Mouse (Mus musculus) CD4-positive helper T cell, adult 2 months (primary cell): ENCODE results near the gene Arrb1.
A peak's percentile ranks its signal among the peaks of the same experiment; 100 is the strongest.

Experiments
- DNase-seq: peaks from one replicate; pipeline ENCODE4 v3.0.0-alpha.2; 2012; ENCODE audit warnings: low read depth, missing footprints, low spot score

Arrb1 gene

DNA sequence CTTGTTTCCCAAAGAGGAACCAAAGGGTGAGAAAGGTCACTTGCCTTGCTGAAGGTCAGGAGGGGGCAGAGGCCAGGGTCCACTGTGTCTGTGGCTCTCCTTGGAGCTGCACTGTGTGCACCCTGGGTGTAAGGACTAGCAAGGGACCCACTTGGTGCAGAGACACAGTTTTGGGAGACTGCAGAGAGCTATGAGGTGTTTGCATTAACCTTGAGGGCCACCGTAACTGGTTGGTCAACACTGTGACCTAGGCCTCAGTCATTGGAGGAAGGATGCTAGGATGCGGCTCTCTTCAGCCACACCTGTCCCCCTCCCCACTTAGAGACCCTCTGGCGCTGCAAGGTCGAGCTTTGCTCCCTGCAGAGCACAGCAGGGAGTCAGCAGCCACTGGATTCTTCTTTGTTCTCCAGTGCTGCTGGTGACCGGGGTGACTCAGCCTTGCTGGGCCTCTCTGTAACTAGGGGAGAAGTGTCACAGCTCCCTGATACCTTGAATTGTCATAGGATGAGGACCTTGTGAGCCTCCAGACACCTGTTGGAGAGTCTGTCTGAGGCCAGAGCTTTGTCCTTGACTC, 2.0 kb downstream of the Arrb1 start:
- no peak for DNase-seq

- no peak for DNase-seq
Observed at GRCm38 (mm10) chr7:99538421-99538820, 3.2 kb downstream of the Arrb1 start.

- no peak for DNase-seq
Observed at GRCm38 (mm10) chr7:99539201-99539891, 4.1 kb downstream of the Arrb1 start.

- DNase-seq = no peak
Observed at GRCm38 (mm10) chr7:99540016-99540415, 4.8 kb downstream of the Arrb1 start.

DNA sequence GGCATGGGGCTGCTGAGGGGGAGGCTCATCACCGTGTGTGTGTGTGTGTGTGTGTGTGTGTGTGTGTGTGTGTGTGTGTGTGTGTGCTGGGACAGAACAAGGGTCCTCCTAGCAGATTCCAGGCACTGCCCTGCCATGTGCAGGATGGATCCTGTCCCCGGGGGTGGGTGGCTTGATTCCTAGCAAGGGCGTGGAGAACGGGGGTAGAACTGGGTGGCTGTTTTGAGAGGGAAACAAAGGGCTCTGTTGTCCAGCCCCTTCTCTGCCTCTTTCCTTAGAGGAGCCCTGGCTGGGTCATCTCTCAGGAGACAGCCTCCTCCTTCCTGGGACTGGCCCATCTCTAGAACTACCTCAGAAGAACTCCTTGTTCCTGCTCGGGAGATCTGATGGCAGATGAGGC, 5.9 kb downstream of the Arrb1 start:
- no peak for DNase-seq

GRCm38 (mm10) chr7:99544272-99544671, 9.0 kb downstream of the Arrb1 start:
- DNase-seq = no peak

- DNase-seq = peak; percentile 49
Observed at GRCm38 (mm10) chr7:99545885-99546745, 10.8 kb downstream of the Arrb1 start.

DNA sequence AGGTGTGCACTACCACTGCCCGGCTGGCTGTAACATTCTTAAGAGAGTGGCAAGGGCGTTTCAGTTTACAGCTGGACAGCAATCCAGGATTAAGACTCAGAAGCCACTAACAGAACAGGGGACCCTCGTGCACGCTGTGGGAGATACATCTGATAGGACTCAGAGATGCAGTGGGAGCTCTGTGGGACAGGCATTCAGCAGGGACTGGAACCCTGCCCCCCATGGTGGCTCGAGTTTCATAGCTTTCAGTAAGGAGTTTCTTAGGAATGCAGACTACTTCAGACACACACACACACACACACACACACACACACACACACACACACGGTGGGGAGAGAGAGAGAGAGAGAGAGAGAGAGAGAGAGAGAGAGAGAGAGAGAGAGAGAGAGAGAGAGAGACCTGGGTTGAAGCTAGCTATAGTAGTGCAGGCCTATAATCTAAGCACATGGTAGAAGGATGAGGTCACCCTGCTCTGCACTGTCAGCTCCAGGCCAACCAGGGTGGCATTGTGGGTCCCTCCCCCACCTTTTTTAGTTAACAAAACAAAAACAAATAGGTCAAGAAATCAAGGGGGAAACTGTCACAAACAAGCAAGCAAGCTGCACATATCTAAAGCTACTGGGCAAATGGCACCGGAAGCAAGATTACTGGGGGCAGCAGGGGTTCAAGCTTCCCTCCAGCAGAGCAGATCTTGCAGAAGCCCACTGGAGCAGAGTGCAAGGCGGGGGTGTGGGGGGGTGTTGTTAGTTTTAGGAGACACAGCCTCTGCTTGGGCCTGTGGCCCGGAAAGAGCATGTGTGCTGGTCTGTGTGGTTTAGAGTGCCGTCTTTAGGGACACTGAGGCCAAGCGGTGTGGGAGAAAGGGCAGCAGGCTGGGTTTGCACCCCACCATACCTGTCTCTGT, 12.6 kb downstream of the Arrb1 start:
- DNase-seq = no peak

DNA sequence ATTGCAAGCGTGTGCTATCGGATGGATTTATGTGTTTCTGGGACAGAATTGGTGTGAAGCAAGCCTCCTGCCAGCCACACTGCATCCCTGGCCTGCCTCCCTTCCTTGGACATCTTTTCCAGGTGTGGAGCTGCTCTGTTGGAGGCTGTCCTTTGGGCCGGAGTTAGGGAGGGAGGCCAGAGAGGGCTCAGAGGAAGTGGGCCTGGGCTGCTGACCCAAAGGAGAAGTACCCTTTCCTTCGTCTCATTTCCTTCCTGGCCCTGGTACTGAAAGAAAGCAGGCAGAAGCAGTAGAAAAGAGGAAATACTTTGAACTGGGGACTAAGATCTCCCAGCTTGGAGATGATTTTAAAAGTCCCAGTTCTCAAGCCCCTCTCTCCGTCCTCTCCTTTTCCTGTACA, 14.4 kb downstream of the Arrb1 start:
- DNase-seq = no peak

- no peak for DNase-seq
Observed at GRCm38 (mm10) chr7:99551623-99552022, 16.4 kb downstream of the Arrb1 start.

- DNase-seq = no peak
Observed at GRCm38 (mm10) chr7:99553222-99553884, 18.1 kb downstream of the Arrb1 start.

DNA sequence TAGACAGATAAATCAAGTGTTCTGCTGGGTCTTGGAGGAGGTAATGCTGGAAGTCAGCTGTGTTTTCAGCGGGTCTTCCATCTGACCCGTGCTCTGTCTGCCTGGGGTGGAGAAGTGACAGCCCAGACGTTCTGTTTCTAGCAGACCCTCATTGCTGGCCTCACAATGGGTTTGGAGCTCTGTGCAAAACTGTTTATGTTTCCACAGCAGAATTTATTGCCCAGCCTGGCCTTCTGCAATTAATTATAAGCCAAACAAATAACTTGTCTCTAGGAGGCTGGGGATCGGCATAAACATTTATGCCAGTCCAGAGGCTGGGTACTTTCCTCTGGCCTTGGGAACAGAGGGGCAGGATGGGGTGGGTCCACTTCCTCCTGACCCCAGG, 18.6 kb downstream of the Arrb1 start:
- DNase-seq = no peak

GRCm38 (mm10) chr7:99555862-99556261, 20.6 kb downstream of the Arrb1 start:
- DNase-seq = peak; percentile 48

DNA sequence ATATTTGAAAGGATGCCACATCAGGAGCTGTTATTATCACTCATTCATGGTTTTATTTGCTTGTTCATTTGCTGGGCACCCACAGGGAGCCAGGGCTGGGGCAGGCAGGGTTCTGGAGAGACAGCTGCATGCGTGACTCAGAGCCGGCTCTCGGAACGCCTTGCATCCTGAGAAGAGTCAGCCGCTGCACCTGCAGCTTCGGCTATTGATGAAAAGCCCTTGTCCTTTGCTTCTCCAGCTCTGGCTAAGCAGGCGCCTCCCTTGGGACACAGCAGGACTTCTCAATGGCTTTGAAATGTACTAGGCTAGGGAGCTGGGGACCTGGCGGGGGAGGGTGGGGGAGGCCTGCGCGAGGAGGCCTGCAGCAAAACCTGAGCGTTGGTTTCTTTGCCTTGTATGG, 23.8 kb downstream of the Arrb1 start:
- no peak for DNase-seq

DNA sequence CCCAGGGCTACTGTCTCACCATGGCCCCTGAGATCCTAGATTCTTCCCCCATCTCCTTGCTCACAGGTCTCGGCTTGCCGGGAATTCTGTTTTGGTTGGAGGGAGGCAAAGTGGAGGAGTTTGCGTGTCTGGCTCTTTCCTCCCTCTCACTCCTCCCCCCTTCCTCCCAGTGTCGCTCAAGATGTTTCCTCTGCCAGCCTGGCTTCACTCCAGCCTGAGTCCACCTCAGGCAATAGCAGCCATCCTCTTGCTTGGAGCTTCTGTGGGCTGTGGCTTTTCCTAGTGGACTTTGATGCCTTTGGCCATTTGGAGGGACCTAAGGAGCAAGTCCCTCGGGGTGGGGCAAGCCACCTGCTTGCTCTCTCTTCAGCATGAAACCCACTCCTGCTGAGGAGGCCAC, 27.2 kb downstream of the Arrb1 start:
- no peak for DNase-seq

DNA sequence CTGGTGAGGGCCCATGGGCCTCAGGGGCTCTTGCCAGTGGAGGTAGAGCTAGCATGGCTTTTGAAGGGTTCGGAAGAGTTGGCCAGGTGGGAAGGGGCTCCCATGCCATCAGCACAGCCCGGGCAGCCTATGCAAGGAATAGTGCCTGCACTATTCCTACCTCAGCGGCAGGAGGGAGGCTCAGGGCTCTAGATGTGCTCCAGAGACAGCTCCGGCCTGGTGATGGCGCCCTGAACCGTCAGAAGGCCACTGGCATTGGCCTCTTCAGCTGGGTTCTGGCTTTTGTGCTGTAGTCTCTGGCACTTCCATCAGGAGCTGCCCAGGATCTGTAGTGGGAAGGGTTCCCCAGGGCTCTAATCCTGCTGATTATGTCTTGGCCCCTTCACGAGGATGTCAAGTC, 28.0 kb downstream of the Arrb1 start:
- DNase-seq = no peak

DNA sequence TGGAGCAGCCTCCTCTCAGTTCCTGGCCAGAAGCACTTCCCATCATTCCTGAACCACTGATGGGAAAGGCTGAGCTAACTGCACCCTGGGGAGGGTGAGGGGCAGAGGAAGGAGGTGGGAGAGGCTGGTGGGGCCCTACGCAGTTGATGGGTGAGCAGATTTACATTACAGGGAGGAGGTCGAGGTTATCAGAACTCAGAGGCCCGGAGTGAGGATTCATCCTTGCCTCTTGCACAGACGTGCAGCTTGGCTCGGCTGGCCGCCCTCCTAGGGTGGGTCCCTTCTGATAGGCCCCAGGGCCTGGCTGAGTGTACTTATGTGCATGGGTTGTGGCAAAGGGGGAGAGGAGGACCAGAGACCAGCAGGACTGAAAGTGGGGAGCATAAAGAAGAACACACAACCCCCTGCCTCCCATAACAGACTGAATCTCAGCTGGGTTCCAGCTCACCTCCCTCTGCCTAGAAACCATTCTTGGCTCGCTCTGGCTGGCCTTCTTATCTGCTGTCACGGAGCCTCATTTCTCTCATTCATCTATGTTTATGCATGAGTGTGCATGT, 30.1 kb downstream of the Arrb1 start:
- DNase-seq = no peak

DNA sequence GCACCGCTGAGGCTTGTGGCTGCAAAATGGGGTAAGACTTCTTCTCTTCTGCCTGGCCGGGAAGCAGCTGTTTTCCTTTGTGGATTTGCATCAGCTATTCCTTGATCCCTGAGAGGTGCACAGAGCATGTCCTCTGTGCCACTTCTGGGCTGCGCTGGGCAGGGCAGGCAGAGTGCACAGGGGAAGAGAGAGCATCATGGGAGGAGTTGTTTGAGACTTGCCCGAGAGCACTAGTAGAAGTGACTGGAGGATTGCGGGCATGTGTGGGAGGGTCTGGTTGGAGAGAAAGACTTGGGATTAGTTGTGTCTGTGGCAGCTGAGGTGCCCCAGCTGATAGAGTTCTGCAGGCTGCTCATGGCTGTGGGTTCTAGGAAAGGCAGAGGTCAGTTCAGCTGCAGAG, 35.4 kb downstream of the Arrb1 start:
- no peak for DNase-seq

DNA sequence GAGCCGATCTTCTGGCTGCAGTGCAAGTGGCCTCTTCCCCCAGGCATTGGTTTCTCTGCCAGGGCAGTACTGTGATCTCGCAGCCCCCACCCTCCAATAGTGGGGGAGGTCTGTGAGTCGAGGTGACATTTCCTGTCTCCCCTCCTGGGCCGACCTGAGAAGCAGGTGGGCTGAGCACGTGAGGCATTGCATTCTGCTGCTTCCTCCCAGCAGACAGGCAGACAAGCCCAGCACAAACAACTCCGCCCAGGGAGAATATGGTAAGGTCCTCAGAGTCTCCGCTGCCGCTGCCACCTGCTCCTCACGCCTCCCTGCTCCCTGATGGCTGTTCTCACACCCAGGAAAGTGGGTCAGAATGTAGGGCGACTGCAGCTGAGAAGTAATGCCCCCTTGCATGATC, 37.7 kb downstream of the Arrb1 start:
- peak; percentile 27 for DNase-seq

GRCm38 (mm10) chr7:99573351-99573750, 38.1 kb downstream of the Arrb1 start:
- no peak for DNase-seq

DNA sequence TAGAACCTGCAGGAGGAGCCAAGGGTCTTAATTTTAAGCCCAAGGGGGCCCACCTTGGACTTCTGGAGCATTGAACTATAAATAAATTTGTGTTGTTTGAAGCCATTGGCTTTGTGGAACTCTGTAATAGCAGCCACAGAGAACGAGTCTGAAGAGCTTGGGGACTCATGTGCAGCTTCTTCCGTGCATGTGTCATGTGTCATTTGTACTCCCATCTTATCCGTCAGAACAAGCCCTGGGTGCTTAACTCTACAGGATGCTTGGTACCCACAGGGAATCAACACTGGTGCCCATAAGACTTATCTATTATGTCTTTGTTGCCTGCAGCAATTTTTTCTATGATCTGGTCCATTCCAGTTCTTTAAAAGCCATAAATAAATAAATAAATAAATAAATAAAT, 43.0 kb downstream of the Arrb1 start:
- DNase-seq = no peak
